Mouse (Mus musculus) liver, embryonic 14.5 days (tissue): ENCODE data around the gene Nos1ap. TPM values are rescaled to one million over a fixed set of nuclear protein-coding genes. Genes with fewer than 3 reads are reported as not detected.
A peak's percentile ranks its signal among the peaks of the same experiment; 100 is the strongest.

ENCODE experiments used
- ATAC-seq: fragments of 200-750 bp; cut with Nextera tagmentation; 2 replicates; pipeline ENCODE4 v1.8.0; 2017; ENCODE audit warnings: moderate number of reproducible peaks, mild to moderate bottlenecking, moderate library complexity; ENCODE audit not compliant: insufficient read depth
- DNase-seq, 3 experiments: peaks; one replicate each; pipeline ENCODE4 v3.0.0-alpha.2; 2012 to 2013; ENCODE audit warnings: low read depth in 3 of 3, low spot score in 3 of 3
- H3K27ac ChIP-seq: fragments of 300-500 bp; sonication (generic); 2 replicates; pipeline ENCODE4 v1.5.1; 2014; ENCODE audit warnings: moderate library complexity, mild to moderate bottlenecking, control low read depth, inconsistent platforms
- H3K27me3 ChIP-seq: fragments of 300-500 bp; sonication (generic); 2 replicates; pipeline ENCODE4 v1.6.1; 2014; ENCODE audit warnings: mild to moderate bottlenecking, low read length, moderate library complexity; ENCODE audit not compliant: control insufficient read depth, insufficient read depth
- H3K36me3 ChIP-seq: fragments of 300-500 bp; sonication (generic); replicated peaks from 2 replicates; pipeline ENCODE4 v1.6.1; 2014; ENCODE audit warnings: low read depth; ENCODE audit not compliant: control insufficient read depth, insufficient read depth
- H3K4me1 ChIP-seq, 2 experiments: fragments of 200-500 bp in 1 of 2; fragments of 300-500 bp in 1 of 2; sonication (generic) in 1 of 2; replicated peaks; 2 replicates each; pipeline ENCODE4 v1.6.1; 2012 to 2014; ENCODE audit warnings: antibody characterized with exemption in 1 of 2, inconsistent platforms in 1 of 2, low read length in 1 of 2; ENCODE audit not compliant: control insufficient read depth in 2 of 2, insufficient read depth in 2 of 2
- H3K4me2 ChIP-seq: fragments of 300-500 bp; sonication (generic); 2 replicates; pipeline ENCODE4 v1.6.1; 2014; ENCODE audit warnings: low read depth, mild to moderate bottlenecking, control low read depth, moderate library complexity
- H3K4me3 ChIP-seq, 2 experiments: fragments of 200-500 bp in 1 of 2; fragments of 300-500 bp in 1 of 2; sonication (generic) in 1 of 2; 2 replicates each; pipeline ENCODE4 v1.5.1; 2012 to 2014; ENCODE audit warnings: low read depth in 2 of 2, low read length in 2 of 2, mild to moderate bottlenecking in 2 of 2, control low read depth in 1 of 2, inconsistent platforms in 1 of 2, moderate library complexity in 1 of 2; ENCODE audit not compliant: insufficient read depth in 1 of 2
- H3K9ac ChIP-seq: fragments of 300-500 bp; sonication (generic); replicated peaks from 2 replicates; pipeline ENCODE4 v1.6.1; 2014; ENCODE audit warnings: mild to moderate bottlenecking, control low read depth, moderate library complexity
- H3K9me3 ChIP-seq: fragments of 300-500 bp; sonication (generic); 2 replicates; pipeline ENCODE4 v1.6.1; 2016; ENCODE audit warnings: low read length, mixed read lengths; ENCODE audit not compliant: control insufficient read depth
- CTCF ChIP-seq: IDR thresholded peaks from 2 replicates; pipeline ENCODE4 v1.5.1; 2016; ENCODE audit warnings: antibody characterized with exemption, low read depth, control low read depth
- EP300 ChIP-seq: IDR thresholded peaks from 2 replicates; pipeline ENCODE4 v1.6.1; 2016; ENCODE audit warnings: antibody characterized with exemption, low read depth
- WGBS: fragments of 180-500 bp; shearing (Covaris S2); extraction: QIAGEN DNeasy Blood & Tissue Kit; methylation state at CpG from one replicate; pipeline ENCODE4 v1.1.7; 2014; ENCODE audit not compliant: insufficient replicate concordance; 5-methylcytosine and 5-hydroxymethylcytosine counted together
- polyA plus RNA-seq, 2 experiments: library from polyadenylated mRNA; depleted of rRNA in 1 of 2; stranded (reverse) in 1 of 2; unstranded in 1 of 2; fragments of >200 nt; fragmentation: Nextera tagmentation in 1 of 2; extraction: Ambion mirVana in 1 of 2; gene quantifications; 2 replicates each; pipeline versions ENCODE4 v1.2.1 to v1.2.3; 2012 to 2014

The Nos1ap gene
- polyA plus RNA-seq, 2 experiments = 1.8 to 2.2 TPM

GRCm38 (mm10) chr1:170282415-170283129 is 307.1 kb downstream of the Nos1ap start:
- 19% methylated on average over 4 of the region's 4 CpGs for WGBS
- Histone ChIP-seq H3K27me3 (no peaks in the 10 kb centered on the region), H3K4me1 (no peaks in the 10 kb centered on the region), H3K9ac (no peak overlapping the region), H3K4me2 (no peak overlapping the region), H3K4me3 (no peak overlapping the region), H3K9me3 (no peaks in the 10 kb centered on the region), H3K36me3 (no peaks in the 10 kb centered on the region), H3K27ac (no peak overlapping the region)
- DNase-seq (peak in 2 of 3 experiments; percentile 7 to 27), ATAC-seq (no peak)
- no peak for TF ChIP-seq EP300
- no peak for TF ChIP-seq CTCF

DNA sequence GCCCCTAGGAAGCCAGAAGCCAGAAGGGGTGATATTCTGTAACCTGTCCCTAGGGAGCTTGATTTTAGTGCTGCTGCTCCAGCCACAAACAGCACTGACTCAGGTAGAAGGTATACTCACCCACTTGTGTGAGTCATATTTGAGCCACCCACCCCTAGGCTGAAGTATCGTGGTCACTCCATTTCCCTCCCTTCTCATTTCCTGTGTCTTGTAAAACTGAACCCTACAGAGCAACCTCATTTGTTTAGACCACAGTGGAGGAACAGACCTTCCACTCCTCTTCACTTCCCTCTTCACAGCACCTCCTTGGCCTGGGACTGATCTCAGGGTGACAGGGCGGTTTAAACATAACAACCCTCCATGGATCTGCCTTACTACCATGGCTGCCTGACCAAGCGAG is 312.6 kb downstream of the Nos1ap start, which contains the start of gene Sh2d1b1:
Gene Sh2d1b1, plus strand, starts transcription at position 305 of the 400 bp plus-strand sequence.
- 42% methylated on average over 2 of the region's 3 CpGs for WGBS
- Histone ChIP-seq H3K4me1 (no peaks in the 10 kb centered on the region), H3K27me3 (no peaks in the 10 kb centered on the region), H3K27ac (no peak within 1 kb of the TSS), H3K36me3 (no peaks in the 10 kb centered on the region), H3K9ac (no peak within 1 kb of the TSS), H3K4me2 (no peak within 1 kb of the TSS), H3K9me3 (no peaks in the 10 kb centered on the region), H3K4me3 (no peak within 1 kb of the TSS)
- ATAC-seq (no peak), DNase-seq (no peak)
- TF ChIP-seq EP300 = no peak
- TF ChIP-seq CTCF = no peak

DNA sequence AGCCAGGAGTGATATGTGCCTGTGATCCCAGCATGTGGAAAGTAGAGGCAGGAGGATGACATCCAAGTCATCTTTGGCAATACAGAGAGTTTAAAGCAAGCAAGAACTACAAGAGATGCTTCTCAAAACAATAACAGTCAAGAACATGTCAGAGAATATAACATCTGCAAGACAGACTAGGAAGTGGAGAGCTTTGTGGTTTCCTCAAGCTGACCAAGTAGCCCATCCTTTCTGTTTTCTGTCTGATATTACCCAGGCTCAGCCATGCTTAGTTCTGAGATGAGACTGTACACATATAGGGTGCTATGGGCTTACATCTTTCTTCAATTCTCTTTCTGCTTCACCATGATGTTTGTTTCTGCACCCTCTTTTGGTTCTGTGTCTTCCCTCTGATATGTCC is 316.4 kb downstream of the Nos1ap start:
- no peaks in the 10 kb centered on the region for H3K4me1 ChIP-seq
- no peak overlapping the region for H3K4me3 ChIP-seq
- H3K27me3 ChIP-seq = no peaks in the 10 kb centered on the region
- no peak overlapping the region for H3K9ac ChIP-seq
- no peak overlapping the region for H3K27ac ChIP-seq
- no peaks in the 10 kb centered on the region for H3K36me3 ChIP-seq
- H3K9me3 ChIP-seq = no peaks in the 10 kb centered on the region
- TF ChIP-seq CTCF = no peak
- no peak for TF ChIP-seq EP300
- DNase-seq = no peak
- ATAC-seq = no peak
- no peak overlapping the region for H3K4me2 ChIP-seq

DNA sequence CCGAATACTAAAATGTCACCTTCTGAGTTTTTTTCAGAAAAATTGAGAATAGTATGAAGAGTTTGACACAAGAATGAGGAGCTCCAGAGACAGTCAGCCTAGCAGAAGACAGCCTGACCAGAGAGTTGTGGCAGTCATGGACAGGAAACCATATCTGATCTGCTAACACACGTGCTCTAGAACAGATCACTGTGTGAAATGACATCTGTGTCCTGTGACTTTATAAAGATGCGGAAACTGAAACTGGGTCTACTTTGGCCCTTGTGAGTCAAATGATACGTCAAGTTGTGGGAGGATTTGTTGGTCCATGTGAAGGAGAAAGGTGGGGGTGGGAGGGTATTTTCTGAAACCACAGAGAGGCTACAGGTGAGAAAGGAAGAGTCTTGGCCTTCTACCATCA is 319.0 kb downstream of the Nos1ap start:
- no peak overlapping the region for H3K9ac ChIP-seq
- WGBS = 34% methylated on average over 4 of the region's 4 CpGs

DNA sequence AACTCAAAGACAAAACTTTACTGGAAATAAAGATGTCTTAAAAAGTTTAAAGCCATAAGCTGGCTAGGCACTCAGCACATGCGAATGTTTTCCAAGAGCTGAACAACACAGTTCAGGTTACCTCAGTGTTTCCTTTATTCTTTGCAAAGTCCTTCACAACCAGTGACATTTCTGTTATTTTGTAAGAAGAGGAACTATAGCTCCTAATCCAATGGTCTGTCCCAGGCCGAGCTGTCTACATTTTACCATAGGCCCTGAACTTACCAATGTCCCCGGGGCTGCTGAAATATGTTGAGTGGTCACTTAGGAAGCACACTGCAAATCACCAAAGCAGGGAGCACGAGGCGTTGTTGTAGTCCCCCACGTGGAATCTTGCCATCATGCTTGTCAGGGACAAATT is 319.4 kb downstream of the Nos1ap start:
- 47% methylated on average over 6 of the region's 6 CpGs for WGBS
- TF ChIP-seq CTCF = no peak
- no peak for TF ChIP-seq EP300

More for the DNA sequence above, 319.0 kb downstream of the Nos1ap start:
- Histone ChIP-seq H3K36me3 (no peaks in the 10 kb centered on the region), H3K4me1 (no peaks in the 10 kb centered on the region), H3K4me3 (no peak overlapping the region), H3K27ac (no peak overlapping the region), H3K27me3 (no peaks in the 10 kb centered on the region), H3K9me3 (no peaks in the 10 kb centered on the region), H3K4me2 (no peak overlapping the region)
- ATAC-seq (no peak), DNase-seq (no peak)
- TF ChIP-seq EP300 (no peak), CTCF (no peak)

More for the DNA sequence above, 319.4 kb downstream of the Nos1ap start:
- Histone ChIP-seq H3K4me3 (no peak overlapping the region), H3K4me2 (no peak overlapping the region), H3K9me3 (no peaks in the 10 kb centered on the region), H3K9ac (no peak overlapping the region), H3K36me3 (no peaks in the 10 kb centered on the region), H3K27me3 (no peaks in the 10 kb centered on the region), H3K27ac (no peak overlapping the region), H3K4me1 (no peaks in the 10 kb centered on the region)
- no peak for ATAC-seq
- no peak for DNase-seq
